Mouse (Mus musculus) c-Kit-positive CD71-positive TER-119-negative erythroid progenitor cells, embryonic 14.5 days (primary cell): Measurements from ENCODE around the gene Fam216a.

Experiments used
- DNase-seq: peaks from one replicate; pipeline ENCODE4 v3.0.0-alpha.2; 2013; ENCODE audit warnings: low read depth

Fam216a gene

DNA sequence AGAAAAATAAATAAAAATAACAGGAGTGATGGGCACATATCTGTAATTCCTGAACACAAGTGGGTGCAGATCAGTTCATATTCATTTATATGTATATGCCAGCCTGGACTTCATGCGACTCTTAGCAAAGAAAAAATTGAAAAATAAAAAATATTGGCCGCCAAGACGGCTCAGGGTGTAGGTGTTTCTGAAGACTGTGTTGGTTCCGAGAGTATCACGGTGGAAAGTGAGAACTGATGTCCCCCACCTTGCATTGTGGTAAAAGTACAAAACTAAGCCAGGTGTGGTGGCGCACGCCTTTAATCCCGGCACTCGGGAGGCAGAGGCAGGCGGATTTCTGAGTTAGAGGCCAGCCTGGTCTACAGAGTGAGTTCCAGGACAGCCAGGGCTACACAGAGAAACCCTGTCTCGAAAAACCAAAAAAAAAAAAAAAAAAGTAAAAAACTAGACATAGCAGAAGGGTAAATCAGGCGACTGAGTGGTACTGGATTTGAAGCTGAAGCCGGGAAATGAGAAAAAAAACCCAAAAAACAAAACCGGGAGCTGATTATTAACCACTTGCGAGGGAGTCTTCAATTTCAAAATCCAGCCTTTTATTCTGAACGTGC, 19.1 kb upstream of the Fam216a start:
- no peak for DNase-seq

GRCm38 (mm10) chr5:122390671-122391070, 18.5 kb upstream of the Fam216a start:
- no peak for DNase-seq

GRCm38 (mm10) chr5:122390006-122390405, 17.8 kb upstream of the Fam216a start:
- no peak for DNase-seq

DNA sequence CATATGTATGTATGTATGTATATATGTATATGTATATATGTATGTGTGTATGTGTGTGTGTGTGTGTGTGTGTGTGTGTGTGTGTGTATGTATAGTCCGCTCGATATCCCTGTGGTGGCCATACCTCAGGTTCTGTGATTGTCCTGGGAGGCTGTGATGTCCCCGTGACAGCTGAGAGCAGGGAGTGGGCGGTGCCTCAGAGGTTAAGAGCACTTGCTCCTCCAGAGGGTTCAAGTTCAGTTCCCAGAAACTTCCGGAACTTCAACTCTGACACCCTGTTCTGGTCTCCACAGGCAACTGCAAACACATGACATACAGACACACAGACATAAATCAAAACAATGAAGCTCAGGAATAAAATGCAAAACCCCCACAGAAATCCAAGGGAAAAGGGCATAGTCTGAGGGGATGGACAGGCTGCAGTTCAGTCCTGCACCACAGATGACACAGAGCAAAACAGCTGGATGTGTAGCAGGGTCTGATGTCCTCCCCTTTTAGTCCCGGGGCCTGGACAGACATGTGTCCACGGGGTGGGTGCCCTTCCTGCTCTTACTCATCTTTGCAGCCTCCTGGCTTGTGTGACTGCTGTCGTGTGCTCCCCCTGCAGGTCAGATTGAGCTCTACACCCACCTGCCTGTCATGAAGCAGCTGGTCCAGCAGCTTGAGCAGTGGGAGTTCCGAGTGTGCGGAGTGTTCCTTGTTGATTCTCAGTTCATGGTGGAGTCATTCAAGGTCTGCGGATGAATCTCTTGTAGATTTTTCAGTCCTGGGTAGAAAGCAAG, 7.4 kb upstream of the Fam216a start:
- DNase-seq: peak; percentile 63

DNA sequence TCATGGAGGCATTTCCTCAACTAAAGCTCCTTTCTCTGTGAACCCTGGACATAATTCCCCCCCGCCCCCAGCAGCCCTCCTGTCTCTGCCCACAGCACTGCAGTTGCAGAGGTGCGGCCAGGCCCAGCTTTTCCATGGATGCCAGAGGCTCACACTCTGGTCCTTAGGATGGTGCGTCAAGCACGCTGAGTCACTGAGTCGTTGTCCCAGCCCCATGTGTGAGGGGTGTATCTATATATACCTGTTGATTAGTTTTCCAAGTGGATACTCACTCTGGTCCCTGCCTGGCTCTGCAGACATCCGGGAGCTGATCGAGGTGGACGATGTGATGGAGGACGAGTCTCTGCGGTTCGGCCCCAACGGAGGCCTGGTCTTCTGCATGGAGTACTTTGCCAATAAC, 6.0 kb upstream of the Fam216a start:
- DNase-seq: no peak

DNA sequence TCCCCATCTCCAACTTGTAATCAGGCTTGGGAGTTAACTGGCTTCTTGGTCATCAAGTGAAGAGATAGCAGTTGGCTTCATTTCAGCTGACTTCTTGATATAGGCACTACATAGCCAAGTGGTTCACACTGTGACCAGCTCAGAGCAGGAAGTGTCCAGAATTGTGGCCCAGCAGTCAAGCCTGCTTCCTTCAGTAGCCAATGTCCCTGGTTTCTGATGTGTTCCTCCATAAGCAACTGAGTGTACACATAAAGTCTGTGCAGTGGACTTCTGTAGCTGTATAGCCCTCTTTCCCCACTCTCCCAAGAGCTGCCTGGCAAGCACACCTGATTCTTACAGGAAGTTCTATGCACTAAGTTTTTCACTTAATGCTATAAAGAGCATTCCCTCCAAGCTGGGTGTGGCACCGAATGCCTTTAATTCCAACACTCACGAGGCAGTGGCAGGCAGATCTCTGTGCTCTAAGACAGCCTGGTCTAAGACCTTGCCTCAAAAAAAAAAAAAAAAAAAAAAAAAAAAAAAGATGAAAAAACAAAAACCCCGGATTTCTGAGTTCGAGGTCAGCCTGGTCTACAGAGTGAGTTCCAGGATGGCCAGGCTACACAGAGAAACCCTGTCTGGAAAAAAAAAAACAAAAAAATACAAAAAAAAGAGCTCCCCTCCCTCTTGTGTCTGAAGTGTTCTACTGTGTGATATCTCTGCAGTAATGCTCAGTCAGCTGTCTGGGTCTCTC, 5.1 kb upstream of the Fam216a start:
- no peak for DNase-seq

DNA sequence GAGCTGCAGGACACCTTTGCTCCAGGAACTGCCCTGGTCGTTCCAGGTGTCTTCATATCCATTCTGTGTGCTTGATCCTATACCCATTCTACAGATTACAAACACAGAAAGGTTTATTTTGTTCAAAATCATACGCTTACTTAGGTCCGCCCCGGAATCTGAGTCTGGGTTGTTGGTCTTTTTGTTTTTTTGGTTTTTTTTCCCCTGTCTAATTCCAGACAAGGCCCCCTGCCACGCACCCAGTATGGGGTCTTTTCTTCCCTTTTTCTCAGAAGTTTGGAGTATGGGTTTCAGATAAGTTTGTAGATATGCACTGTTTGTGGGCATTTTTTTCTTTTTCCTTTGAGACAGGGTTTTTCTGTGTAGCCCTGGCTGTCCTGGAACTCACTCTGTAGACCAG, 714 bp upstream of the Fam216a start:
- no peak for DNase-seq

GRCm38 (mm10) chr5:122371591-122372191, 473 bp downstream of the Fam216a start, which contains the start of gene Gpn3:
Gpn3 (plus strand) TSS chr5:122371876.
- no peak for DNase-seq

DNA sequence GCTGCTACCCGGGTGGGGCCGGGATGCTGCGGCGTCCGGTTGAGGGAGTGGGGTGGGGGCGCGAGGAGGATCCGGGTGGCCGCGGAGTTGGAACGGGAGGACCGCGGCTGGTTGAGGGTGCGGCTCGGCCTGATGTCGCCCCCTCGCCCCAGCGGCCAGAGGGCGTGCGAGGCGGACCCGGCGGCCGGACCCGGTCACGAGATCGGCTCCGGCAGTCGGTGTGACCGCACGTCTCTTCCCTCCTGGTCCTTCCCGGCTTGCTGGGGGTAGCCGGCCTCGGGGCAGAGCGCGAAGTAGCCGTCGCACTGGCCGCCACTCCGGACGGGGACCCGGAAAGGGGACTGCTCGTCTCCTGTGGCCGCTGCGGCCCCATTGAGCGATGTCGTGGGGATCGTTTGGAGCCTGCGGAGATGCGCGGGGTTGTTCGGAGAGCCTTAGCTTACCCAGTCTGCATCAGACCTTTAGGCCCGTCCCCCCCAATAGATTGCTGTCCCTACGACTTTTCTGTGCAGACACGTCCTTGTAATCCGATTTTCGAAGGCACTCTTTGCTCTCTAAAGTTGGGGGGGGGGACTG, 17.6 kb downstream of the Fam216a start:
- DNase-seq: no peak

- DNase-seq: peak; percentile 100
Observed at GRCm38 (mm10) chr5:122353807-122354491, 18.2 kb downstream of the Fam216a start, which contains the start of the genes Rad9b and Vps29. Rad9b (minus strand) TSS chr5:122354233. Vps29 (plus strand) TSS chr5:122354369.

DNA sequence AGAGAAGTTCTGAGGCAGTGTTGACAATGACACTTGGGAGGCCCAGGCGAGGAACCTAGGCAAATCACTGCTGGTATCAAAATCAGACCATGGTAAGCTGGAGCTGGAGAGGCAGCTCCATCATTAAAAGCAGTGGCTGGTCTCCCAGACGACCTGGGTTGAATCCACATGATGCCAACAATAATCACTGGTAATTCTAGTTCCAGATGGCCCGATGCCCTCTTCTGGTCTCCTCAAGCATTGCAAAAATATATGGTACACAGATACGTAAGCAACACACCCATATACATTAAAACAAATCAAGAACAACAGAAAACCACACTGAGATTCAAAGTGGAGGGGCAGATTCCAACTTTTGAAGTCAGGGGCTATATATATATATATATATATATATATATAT, 26.4 kb downstream of the Fam216a start:
- no peak for DNase-seq

DNA sequence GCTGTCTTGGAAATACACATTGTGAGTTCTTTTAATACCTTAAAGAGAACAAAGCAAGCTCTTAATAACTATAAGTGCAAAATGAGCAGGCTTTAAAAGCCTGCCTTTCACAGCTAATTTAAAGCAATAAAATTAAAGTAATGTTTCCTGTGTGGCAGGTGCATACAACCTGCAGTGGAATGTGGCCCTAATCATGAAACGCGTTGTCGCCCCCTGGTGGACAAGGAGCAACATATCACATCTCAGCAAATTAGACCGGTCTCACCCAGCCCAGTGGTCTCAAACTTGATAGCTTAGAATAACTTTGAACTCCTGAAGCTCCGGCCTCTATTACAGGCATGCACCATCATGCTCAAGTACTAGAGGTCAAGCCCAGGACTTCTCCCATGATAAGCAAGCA, 27.9 kb downstream of the Fam216a start:
- DNase-seq: peak; percentile 74

DNA sequence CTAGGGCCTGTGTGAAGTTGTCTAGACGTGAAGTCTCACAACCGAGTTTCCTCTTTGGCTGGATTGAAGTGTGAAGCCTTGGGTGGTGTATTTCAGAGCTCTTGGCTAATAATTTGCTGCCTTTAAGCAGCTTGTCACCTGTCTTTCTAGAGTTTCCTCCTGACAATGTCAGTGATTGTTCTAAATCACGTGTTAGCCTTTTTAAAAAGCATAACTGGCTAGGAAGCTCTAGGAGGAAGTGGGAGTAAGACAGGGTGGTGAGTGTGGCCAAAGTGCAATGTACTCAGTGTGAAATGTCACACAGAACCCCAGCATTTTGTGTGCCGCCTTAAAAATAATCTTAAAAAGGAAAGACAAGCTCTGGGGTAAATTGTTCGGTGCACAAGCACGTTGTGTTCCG, 28.4 kb downstream of the Fam216a start:
- no peak for DNase-seq

- no peak for DNase-seq
Observed at GRCm38 (mm10) chr5:122342874-122343273, 29.3 kb downstream of the Fam216a start.

- no peak for DNase-seq
Observed at GRCm38 (mm10) chr5:122336554-122337294, 35.4 kb downstream of the Fam216a start.

DNA sequence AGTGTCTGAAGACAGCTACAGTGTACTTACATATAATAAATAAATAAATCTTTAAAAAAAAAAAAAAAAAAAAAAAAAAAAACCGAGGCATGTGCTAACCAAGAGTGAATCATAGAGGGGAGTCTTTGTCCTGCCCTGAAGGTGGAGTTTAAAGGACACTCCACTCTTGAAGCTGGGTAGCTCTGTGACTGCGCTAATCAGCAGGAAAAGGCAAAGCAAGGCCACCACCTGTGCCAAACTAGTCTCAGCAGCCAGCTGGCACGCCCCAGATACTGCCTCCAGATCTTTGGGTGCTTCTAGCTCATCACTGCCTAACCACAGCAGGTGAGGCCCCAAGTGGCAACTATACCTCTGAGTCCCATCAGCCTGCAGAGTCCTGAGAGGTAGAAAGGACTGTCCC, 37.5 kb downstream of the Fam216a start:
- DNase-seq: no peak

- no peak for DNase-seq
Observed at GRCm38 (mm10) chr5:122330269-122330668, 41.9 kb downstream of the Fam216a start.

GRCm38 (mm10) chr5:122327283-122327682, 44.9 kb downstream of the Fam216a start:
- no peak for DNase-seq

- DNase-seq: no peak
Observed at GRCm38 (mm10) chr5:122325477-122325876, 46.7 kb downstream of the Fam216a start.

- DNase-seq: no peak
Observed at GRCm38 (mm10) chr5:122324608-122325431, 47.3 kb downstream of the Fam216a start.
